Mouse (Mus musculus): Measurements from ENCODE around the gene Ensa. TPM values are rescaled to one million over a fixed set of nuclear protein-coding genes. Genes with fewer than 3 reads are reported as not detected.
"Not testable (repeated sequence)": the region's sequence is repeated elsewhere in the genome, so short reads cannot be mapped to it uniquely, and the experiment has no call there.

Ensa gene
- polyA plus RNA-seq, 1 experiment, result 88.8 TPM

DNA sequence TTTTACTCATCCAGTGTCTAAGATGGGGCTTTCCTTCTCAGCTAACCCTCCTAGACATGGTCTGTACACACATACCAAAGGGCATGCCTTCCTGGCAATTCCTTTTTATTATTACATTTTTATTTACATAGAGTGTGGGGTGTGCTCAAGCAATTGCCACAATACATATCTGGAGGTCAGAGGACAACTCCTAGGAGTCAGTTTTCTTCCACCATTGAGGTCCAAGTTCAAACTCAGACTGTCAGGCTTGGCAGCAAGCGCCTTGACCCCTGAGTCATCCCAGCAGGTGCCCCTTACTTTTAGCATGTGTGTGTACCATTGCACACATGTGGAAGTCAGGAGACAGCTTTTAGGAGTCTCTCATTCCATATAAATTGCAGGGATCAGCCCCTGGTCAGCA is 10.8 kb upstream of the Ensa start:
- WGBS, result 100% methylated on average over 1 of the region's 1 CpGs
- no peak overlapping the region for H3K27ac ChIP-seq (ENCODE audit: insufficient read depth, low read length)
- DNase-seq, result no peak
- no peak overlapping the region for H3K4me3 ChIP-seq (replicated peaks; ENCODE audit: insufficient read depth, low read depth, low read length)
- H3K27me3 ChIP-seq (ENCODE audit: control insufficient read depth, insufficient read depth, low read length), result no peaks in the 10 kb centered on the region
- no peak for TF ChIP-seq POLR2A (IDR thresholded peaks at IDR 0.05; ENCODE audit: borderline replicate concordance, insufficient read depth, low read length)
- no peak for TF ChIP-seq CTCF (IDR thresholded peaks at IDR 0.05; ENCODE audit: borderline replicate concordance, insufficient read depth, low read depth, low read length)
- no peaks in the 10 kb centered on the region for H3K4me1 ChIP-seq (ENCODE audit: control insufficient read depth, insufficient read depth, low read length)

DNA sequence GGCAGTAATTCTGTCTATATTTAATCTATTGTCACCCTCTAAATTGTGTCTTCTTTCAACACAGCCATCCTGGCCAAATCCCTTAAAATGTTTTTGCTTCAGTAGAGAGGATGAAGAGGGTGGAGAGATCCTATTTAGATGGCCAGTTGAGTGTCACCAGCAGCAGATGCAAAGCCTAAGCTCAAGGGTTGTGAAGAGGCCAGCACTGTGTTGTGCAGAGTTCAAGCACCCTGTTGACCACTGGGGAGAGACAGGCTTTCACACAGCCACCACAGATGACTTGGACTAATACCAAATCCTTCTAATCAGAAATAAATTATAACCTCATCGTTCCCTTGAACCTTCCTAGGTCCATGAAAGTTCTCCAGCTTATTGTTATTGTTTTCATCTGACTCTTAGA is 6.3 kb upstream of the Ensa start:
- Histone ChIP-seq H3K4me1 (ENCODE audit: control insufficient read depth, insufficient read depth, low read length) (no peaks in the 10 kb centered on the region), H3K27me3 (ENCODE audit: control insufficient read depth, insufficient read depth, low read length) (no peaks in the 10 kb centered on the region), H3K27ac (ENCODE audit: insufficient read depth, low read length) (no peak overlapping the region), H3K4me3 (replicated peaks; ENCODE audit: insufficient read depth, low read depth, low read length) (no peak overlapping the region)
- TF ChIP-seq POLR2A (IDR thresholded peaks at IDR 0.05; ENCODE audit: borderline replicate concordance, insufficient read depth, low read length), result no peak
- TF ChIP-seq CTCF (IDR thresholded peaks at IDR 0.05; ENCODE audit: borderline replicate concordance, insufficient read depth, low read depth, low read length), result no peak
- WGBS, result 88% methylated on average over 1 of the region's 1 CpGs
- no peak for DNase-seq

DNA sequence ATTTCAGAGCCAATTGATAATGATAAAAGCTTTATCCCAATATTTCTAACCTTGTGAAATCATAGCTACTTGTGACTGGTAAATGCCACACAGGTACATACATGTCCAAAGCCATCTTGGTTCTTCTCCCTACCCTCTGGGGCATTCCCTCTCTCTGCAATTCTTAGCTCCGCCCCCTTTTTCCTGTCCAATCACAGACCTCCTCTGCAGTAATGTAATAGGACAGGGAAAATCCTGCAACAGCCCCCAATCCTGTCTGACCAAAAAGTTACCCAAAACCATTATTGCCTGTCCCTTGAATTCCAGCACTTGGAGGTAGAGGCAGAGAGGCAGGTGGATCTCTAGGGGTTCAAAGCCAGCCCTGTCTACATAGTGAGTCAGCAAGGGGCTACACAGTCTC is 3.6 kb upstream of the Ensa start:
- no peak for TF ChIP-seq POLR2A (IDR thresholded peaks at IDR 0.05; ENCODE audit: borderline replicate concordance, insufficient read depth, low read length)
- no peak for TF ChIP-seq CTCF (IDR thresholded peaks at IDR 0.05; ENCODE audit: borderline replicate concordance, insufficient read depth, low read depth, low read length)
- no peak overlapping the region for H3K27ac ChIP-seq (ENCODE audit: insufficient read depth, low read length)
- WGBS, result 65% methylated on average over 1 of the region's 1 CpGs

DNA sequence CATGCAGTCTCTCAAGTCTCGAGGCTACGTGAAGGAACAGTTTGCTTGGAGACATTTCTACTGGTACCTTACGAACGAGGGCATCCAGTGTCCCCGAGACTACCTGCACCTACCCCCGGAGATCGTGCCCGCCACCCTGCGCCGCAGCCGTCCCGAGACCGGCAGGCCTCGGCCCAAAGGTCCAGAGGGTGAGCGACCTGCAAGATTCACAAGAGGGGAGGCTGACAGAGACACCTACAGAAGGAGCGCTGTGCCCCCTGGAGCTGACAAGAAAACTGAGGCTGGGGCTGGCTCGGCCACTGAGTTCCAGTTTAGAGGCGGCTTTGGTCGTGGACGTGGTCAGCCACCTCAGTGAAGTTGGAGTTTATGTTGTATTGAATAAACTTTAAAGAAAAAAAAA is 2.4 kb upstream of the Ensa start:
- DNase-seq; H3K4me1 ChIP-seq (ENCODE audit: control insufficient read depth, insufficient read depth, low read length); H3K27me3 ChIP-seq (ENCODE audit: control insufficient read depth, insufficient read depth, low read length); H3K4me3 ChIP-seq (replicated peaks; ENCODE audit: insufficient read depth, low read depth, low read length); H3K27ac ChIP-seq (ENCODE audit: insufficient read depth, low read length): not testable (repeated sequence)
- 94% methylated on average over 20 of the region's 20 CpGs for WGBS

More for the DNA sequence above, 3.6 kb upstream of the Ensa start:
- no peak for DNase-seq
- Histone ChIP-seq H3K4me1 (ENCODE audit: control insufficient read depth, insufficient read depth, low read length) (no peaks in the 10 kb centered on the region; the same call in 1 of the 2 replicates), H3K27me3 (ENCODE audit: control insufficient read depth, insufficient read depth, low read length) (no peaks in the 10 kb centered on the region), H3K4me3 (replicated peaks; ENCODE audit: insufficient read depth, low read depth, low read length) (no peak overlapping the region)

DNA sequence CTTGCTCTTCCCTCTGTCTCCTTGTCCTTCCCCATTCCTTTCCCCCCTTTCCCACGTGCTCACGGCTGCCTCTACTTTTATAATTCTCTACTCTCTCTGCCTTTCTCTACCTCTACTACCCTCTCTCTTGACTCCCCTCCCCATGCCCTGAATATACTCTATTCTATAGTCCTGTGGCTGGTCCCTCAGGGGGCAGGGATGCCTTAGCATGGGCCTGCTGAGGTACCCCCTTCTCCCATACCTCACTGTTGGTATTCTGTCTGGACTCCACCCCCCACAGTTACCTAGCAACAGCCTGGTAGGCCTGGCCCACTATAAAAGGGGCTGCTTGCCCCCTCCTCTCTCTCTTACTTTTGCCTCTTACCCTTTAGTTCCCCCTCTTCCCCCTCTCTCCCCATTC is 1.2 kb upstream of the Ensa start:
- no peak overlapping the region for H3K27ac ChIP-seq (ENCODE audit: insufficient read depth, low read length)

DNA sequence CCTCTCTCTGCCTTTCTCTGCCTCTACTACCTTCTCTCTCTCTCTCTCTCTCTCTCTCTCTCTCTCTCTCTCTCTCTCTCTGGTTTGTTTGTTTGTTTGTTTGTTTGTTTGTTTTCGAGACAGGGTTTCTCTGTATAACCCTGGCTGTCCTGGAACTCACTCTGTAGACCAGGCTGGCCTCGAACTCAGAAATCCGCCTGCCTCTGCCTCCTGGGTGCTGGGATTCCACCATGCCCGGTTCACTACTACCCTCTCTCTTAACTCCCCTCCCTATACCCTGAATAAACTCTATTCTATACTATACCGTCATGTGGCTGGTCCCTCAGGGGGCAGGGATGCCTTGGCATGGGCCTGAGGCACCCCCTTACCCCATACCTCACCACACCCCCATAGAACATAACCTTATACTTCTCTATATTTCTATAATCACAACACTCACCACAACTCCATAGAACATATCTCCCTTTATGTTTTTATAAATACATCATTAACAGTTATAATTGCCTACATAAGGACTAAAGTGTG is 740 bp upstream of the Ensa start:
- peaks cover 20% of the 10 kb centered on the region for H3K4me1 ChIP-seq (ENCODE audit: control insufficient read depth, insufficient read depth, low read length)
- 70% methylated on average over 5 of the region's 5 CpGs for WGBS
- H3K27ac ChIP-seq (ENCODE audit: insufficient read depth, low read length); H3K27me3 ChIP-seq (ENCODE audit: control insufficient read depth, insufficient read depth, low read length); DNase-seq; H3K4me3 ChIP-seq (replicated peaks; ENCODE audit: insufficient read depth, low read depth, low read length): not testable (repeated sequence)

More for the DNA sequence above, 1.2 kb upstream of the Ensa start:
- 54% methylated on average over 2 of the region's 2 CpGs for WGBS
- TF ChIP-seq CTCF (IDR thresholded peaks at IDR 0.05; ENCODE audit: borderline replicate concordance, insufficient read depth, low read depth, low read length) (no peak), POLR2A (IDR thresholded peaks at IDR 0.05; ENCODE audit: borderline replicate concordance, insufficient read depth, low read length) (no peak)
- H3K4me1 ChIP-seq (ENCODE audit: control insufficient read depth, insufficient read depth, low read length), result peaks cover 16% of the 10 kb centered on the region
- DNase-seq, result no peak
- H3K4me3 ChIP-seq (replicated peaks; ENCODE audit: insufficient read depth, low read depth, low read length), result no peak overlapping the region
- no peaks in the 10 kb centered on the region for H3K27me3 ChIP-seq (ENCODE audit: control insufficient read depth, insufficient read depth, low read length)

DNA sequence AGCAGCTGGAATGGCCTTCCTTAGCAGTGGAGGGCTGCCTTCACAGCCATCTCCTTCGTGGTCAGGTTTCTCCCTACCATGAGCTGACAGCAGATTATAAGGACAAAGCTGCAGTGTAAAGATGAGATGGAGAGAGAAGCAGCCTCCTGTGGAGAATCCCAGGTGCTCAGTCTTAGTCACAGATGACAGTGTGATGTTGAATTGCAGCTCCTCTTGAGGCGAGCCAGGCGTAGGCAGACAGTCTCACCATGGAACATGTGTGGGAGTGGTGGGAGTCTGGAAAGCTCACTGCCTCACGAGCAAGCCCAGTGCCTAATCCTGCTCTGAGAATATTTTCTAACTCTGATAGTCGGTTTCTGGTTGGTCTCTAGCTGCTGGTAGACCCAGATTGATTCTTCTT is 3.0 kb downstream of the Ensa start:
- peak overlapping the region; percentile 51; the same call in 1 of the 2 replicates for H3K27ac ChIP-seq (ENCODE audit: insufficient read depth, low read length)

DNA sequence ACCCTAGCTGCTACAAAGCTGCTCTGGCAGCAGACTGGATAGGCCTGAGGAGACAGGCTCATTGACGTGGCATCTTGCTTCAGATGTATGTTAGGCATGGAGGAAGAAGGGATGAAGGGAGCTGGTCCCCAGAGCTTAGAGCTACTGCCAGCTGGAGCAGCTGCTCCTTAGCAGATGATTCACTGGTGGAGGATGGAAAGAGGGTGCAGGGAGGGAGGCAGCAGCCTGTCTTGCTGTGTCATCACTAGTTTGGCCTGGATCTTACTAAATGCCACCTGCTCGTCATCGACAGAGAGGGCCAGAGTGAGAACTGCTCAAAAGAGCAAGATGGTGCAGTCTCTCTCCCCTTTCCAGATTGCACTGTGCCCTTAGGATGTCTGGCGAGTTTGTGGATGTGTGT is 5.0 kb downstream of the Ensa start:
- H3K4me3 ChIP-seq (replicated peaks; ENCODE audit: insufficient read depth, low read depth, low read length), result peak overlapping the region; percentile 4
- 2% methylated on average over 4 of the region's 4 CpGs for WGBS
- no peaks in the 10 kb centered on the region for H3K27me3 ChIP-seq (ENCODE audit: control insufficient read depth, insufficient read depth, low read length)
- no peak for TF ChIP-seq POLR2A (IDR thresholded peaks at IDR 0.05; ENCODE audit: borderline replicate concordance, insufficient read depth, low read length)
- no peak for TF ChIP-seq CTCF (IDR thresholded peaks at IDR 0.05; ENCODE audit: borderline replicate concordance, insufficient read depth, low read depth, low read length)
- peak; percentile 59 to 84 for DNase-seq
- peaks cover 29% of the 10 kb centered on the region for H3K4me1 ChIP-seq (ENCODE audit: control insufficient read depth, insufficient read depth, low read length)
- H3K27ac ChIP-seq (ENCODE audit: insufficient read depth, low read length), result peak overlapping the region; percentile 19

More for the DNA sequence above, 3.0 kb downstream of the Ensa start:
- 11% methylated on average over 5 of the region's 5 CpGs for WGBS
- peak overlapping the region; percentile 41 for H3K4me3 ChIP-seq (replicated peaks; ENCODE audit: insufficient read depth, low read depth, low read length)
- peaks cover 29% of the 10 kb centered on the region for H3K4me1 ChIP-seq (ENCODE audit: control insufficient read depth, insufficient read depth, low read length)
- peak; percentile 54 to 74 for DNase-seq
- TF ChIP-seq POLR2A (IDR thresholded peaks at IDR 0.05; ENCODE audit: borderline replicate concordance, insufficient read depth, low read length) (no peak), CTCF (IDR thresholded peaks at IDR 0.05; ENCODE audit: borderline replicate concordance, insufficient read depth, low read depth, low read length) (0 out of 2 replicates have a peak, but pooled peaks have one; percentile 2)
- H3K27me3 ChIP-seq (ENCODE audit: control insufficient read depth, insufficient read depth, low read length), result no peaks in the 10 kb centered on the region
